In genomic region chr4:55498621-55499020, GRCm38 (mm10) we compare ENCODE assay signal across 17 mouse cellular contexts.
"Had no signal": no experiment of that assay in that cellular context is flagged by ENCODE, and none has a peak within 500 bp of the region (broad histone marks: within the 10 kb centered on the region; RNA-seq: fewer than 3 reads in every experiment).

No protein-coding gene starts in this region.

- ATAC-seq: lung, postnatal 0 days; midbrain, embryonic 13.5 days; midbrain, embryonic 15.5 days had no signal

- H3K27ac ChIP-seq: lung, embryonic 15.5 days; macrophage; midbrain, embryonic 13.5 days; midbrain, embryonic 15.5 days; neural tube, embryonic 12.5 days; stomach, embryonic 15.5 days; stomach, postnatal 0 days had no signal

- DNase-seq: lung, adult 2 months; lung, postnatal 14 days; lung, postnatal 36 days; right cerebral cortex, postnatal 14 days; thymus, adult 2 months; thymus, postnatal 25 days; thymus, postnatal 4 days had no signal

- H3K9me3 ChIP-seq: lung, embryonic 15.5 days; megakaryocyte, embryonic 14.5 days; midbrain, embryonic 13.5 days; midbrain, embryonic 15.5 days; neural tube, embryonic 12.5 days; stomach, embryonic 15.5 days had no signal

- H3K36me3 ChIP-seq: lung, embryonic 15.5 days; midbrain, embryonic 13.5 days; midbrain, embryonic 15.5 days; neural tube, embryonic 12.5 days; stomach, embryonic 15.5 days had no signal

- H3K4me3 ChIP-seq: lung, embryonic 15.5 days; megakaryocyte, embryonic 14.5 days; midbrain, embryonic 13.5 days; midbrain, embryonic 15.5 days; neural tube, embryonic 12.5 days; stomach, embryonic 15.5 days had no signal

- H3K27me3 ChIP-seq: lung, embryonic 15.5 days; midbrain, embryonic 13.5 days; midbrain, embryonic 15.5 days; neural tube, embryonic 12.5 days; stomach, embryonic 15.5 days had no signal

- H3K9ac ChIP-seq: lung, embryonic 15.5 days; midbrain, embryonic 13.5 days; midbrain, embryonic 15.5 days; neural tube, embryonic 12.5 days; stomach, embryonic 15.5 days had no signal

- H3K4me2 ChIP-seq: lung, embryonic 15.5 days; midbrain, embryonic 11.5 days; midbrain, embryonic 13.5 days; midbrain, embryonic 15.5 days; neural tube, embryonic 12.5 days; stomach, embryonic 15.5 days had no signal

- H3K4me1 ChIP-seq: lung, embryonic 15.5 days; megakaryocyte, embryonic 14.5 days; midbrain, embryonic 13.5 days; midbrain, embryonic 15.5 days; neural tube, embryonic 12.5 days; stomach, embryonic 15.5 days had no signal
